Mouse (Mus musculus) midbrain, postnatal 0 days (tissue): Measurements from ENCODE around the gene Rab11fip3. TPM values are rescaled to one million over a fixed set of nuclear protein-coding genes. Genes with fewer than 3 reads are reported as not detected.

ENCODE experiments used
- ATAC-seq: fragments of 200-750 bp; cut with Nextera tagmentation; 2 replicates; pipeline ENCODE4 v1.8.0; 2017; ENCODE audit warnings: moderate number of reproducible peaks, mild to moderate bottlenecking, moderate TSS enrichment, moderate library complexity; ENCODE audit not compliant: low FRiP score
- DNase-seq: peaks from one replicate; pipeline ENCODE4 v3.0.0-alpha.2; 2015; ENCODE audit warnings: low spot score
- H3K27ac ChIP-seq: fragments of 300-500 bp; sonication (generic); 2 replicates; pipeline ENCODE4 v1.5.1; 2014; ENCODE audit warnings: low read depth, mild to moderate bottlenecking, low read length, mixed read lengths
- H3K27me3 ChIP-seq: fragments of 300-500 bp; sonication (generic); 2 replicates; pipeline ENCODE4 v1.6.1; 2014; ENCODE audit warnings: low read length, control low read depth, mixed read lengths; ENCODE audit not compliant: insufficient read depth
- H3K36me3 ChIP-seq: fragments of 300-500 bp; sonication (generic); 2 replicates; pipeline ENCODE4 v1.6.1; 2014; ENCODE audit warnings: low read length, control low read depth, mixed read lengths; ENCODE audit not compliant: insufficient read depth
- H3K4me1 ChIP-seq: fragments of 300-500 bp; sonication (generic); 2 replicates; pipeline ENCODE4 v1.6.1; 2014; ENCODE audit warnings: mild to moderate bottlenecking, control low read depth, antibody characterized with exemption, low read length, mixed read lengths; ENCODE audit not compliant: insufficient read depth
- H3K4me2 ChIP-seq: fragments of 300-500 bp; sonication (generic); 2 replicates; pipeline ENCODE4 v1.6.1; 2014; ENCODE audit warnings: low read depth, mild to moderate bottlenecking, low read length, mixed read lengths; ENCODE audit not compliant: poor library complexity, severe bottlenecking
- H3K4me3 ChIP-seq: fragments of 300-500 bp; sonication (generic); 2 replicates; pipeline ENCODE4 v1.5.1; 2014; ENCODE audit warnings: low read depth, mild to moderate bottlenecking, low read length, moderate library complexity
- H3K9ac ChIP-seq: fragments of 300-500 bp; sonication (generic); replicated peaks from 2 replicates; pipeline ENCODE4 v1.6.1; 2014; ENCODE audit warnings: mild to moderate bottlenecking, low read length, moderate library complexity, mixed read lengths; ENCODE audit not compliant: poor library complexity, severe bottlenecking
- H3K9me3 ChIP-seq: fragments of 300-500 bp; sonication (generic); 2 replicates; pipeline ENCODE4 v1.6.1; 2016; ENCODE audit warnings: low read length, control low read depth
- CTCF ChIP-seq: IDR thresholded peaks from 2 replicates; pipeline ENCODE4 v1.5.1; 2016; ENCODE audit warnings: antibody characterized with exemption, mild to moderate bottlenecking
- WGBS: fragments of 180-500 bp; shearing (Covaris S2); extraction: QIAGEN DNeasy Blood & Tissue Kit; methylation state at CpG from one replicate; pipeline ENCODE4 v1.1.7; 2014; 5-methylcytosine and 5-hydroxymethylcytosine counted together
- polyA plus RNA-seq: library from polyadenylated mRNA; unstranded; fragments of >200 nt; fragmentation: Nextera tagmentation; extraction: Ambion mirVana; gene quantifications from 2 replicates; pipeline ENCODE4 v1.2.1, GENCODE M21; 2015
- total RNA-seq: library from RNA; depleted of rRNA; stranded (reverse); fragments of >200 nt; gene quantifications from 2 replicates; pipeline ENCODE4 v1.2.3, GENCODE M21; 2014

The Rab11fip3 gene
- total and polyA plus RNA-seq, 2 experiments from 2014 or later = 18.3 to 34.7 TPM

- Histone ChIP-seq H3K36me3 (no peaks in the 10 kb centered on the region), H3K4me2 (no peak overlapping the region), H3K4me3 (no peak overlapping the region), H3K9ac (no peak overlapping the region), H3K27me3 (no peaks in the 10 kb centered on the region), H3K4me1 (peaks cover 8% of the 10 kb centered on the region), H3K9me3 (no peaks in the 10 kb centered on the region), H3K27ac (no peak overlapping the region)
- ATAC-seq = no peak
- no peak for TF ChIP-seq CTCF
- DNase-seq = no peak
- WGBS = 94% methylated on average over 5 of the region's 5 CpGs
Observed at GRCm38 (mm10) chr17:25979829-25980738, 89.3 kb downstream of the Rab11fip3 start.

- no peak overlapping the region for H3K9ac ChIP-seq
- no peak overlapping the region for H3K4me2 ChIP-seq
- H3K27ac ChIP-seq = no peak overlapping the region
- no peak overlapping the region for H3K4me3 ChIP-seq
- no peaks in the 10 kb centered on the region for H3K4me1 ChIP-seq
- no peaks in the 10 kb centered on the region for H3K27me3 ChIP-seq
- ATAC-seq (no peak), DNase-seq (no peak)
- H3K9me3 ChIP-seq = no peaks in the 10 kb centered on the region
- H3K36me3 ChIP-seq = peaks cover 9% of the 10 kb centered on the region; the same call in 1 of the 2 replicates
- no peak for TF ChIP-seq CTCF
- WGBS = 88% methylated on average over 4 of the region's 4 CpGs
Observed at GRCm38 (mm10) chr17:25970954-25971707, 98.2 kb downstream of the Rab11fip3 start.

DNA sequence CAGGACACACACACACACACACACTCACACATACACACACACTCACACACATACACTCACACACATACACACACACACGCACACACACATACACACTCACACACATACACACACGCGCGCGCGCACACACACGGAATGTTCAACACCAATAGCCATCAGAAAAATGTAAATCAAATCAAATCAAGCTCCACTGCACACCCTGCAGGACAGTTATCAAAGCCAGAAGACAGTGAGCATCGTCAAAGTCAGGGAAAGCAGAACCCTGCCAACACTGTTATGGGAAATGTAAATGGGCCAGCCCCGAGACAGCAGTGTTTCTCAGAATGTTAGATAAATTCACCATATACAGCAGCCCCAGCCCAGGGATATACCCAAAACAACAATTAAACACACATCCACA lies 98.9 kb downstream of the Rab11fip3 start:
- H3K4me3 ChIP-seq = no peak overlapping the region
- no peaks in the 10 kb centered on the region for H3K9me3 ChIP-seq
- no peak for ATAC-seq
- peaks cover 9% of the 10 kb centered on the region; the same call in 1 of the 2 replicates for H3K36me3 ChIP-seq
- no peaks in the 10 kb centered on the region for H3K4me1 ChIP-seq
- peak; percentile 62 for DNase-seq
- WGBS = 92% methylated on average over 9 of the region's 9 CpGs
- TF ChIP-seq CTCF = peak; percentile 43
- no peak overlapping the region for H3K4me2 ChIP-seq
- H3K9ac ChIP-seq = no peak overlapping the region
- H3K27ac ChIP-seq = no peak overlapping the region
- no peaks in the 10 kb centered on the region for H3K27me3 ChIP-seq

GRCm38 (mm10) chr17:25968176-25968575 lies 101.2 kb downstream of the Rab11fip3 start:
- 90% methylated on average over 1 of the region's 1 CpGs for WGBS
- no peaks in the 10 kb centered on the region for H3K4me1 ChIP-seq
- no peaks in the 10 kb centered on the region for H3K9me3 ChIP-seq
- H3K36me3 ChIP-seq = peaks cover 26% of the 10 kb centered on the region
- TF ChIP-seq CTCF = no peak
- ATAC-seq (no peak), DNase-seq (no peak)
- H3K4me3 ChIP-seq = no peak overlapping the region
- no peak overlapping the region for H3K4me2 ChIP-seq
- no peak overlapping the region for H3K9ac ChIP-seq
- no peak overlapping the region for H3K27ac ChIP-seq
- H3K27me3 ChIP-seq = no peaks in the 10 kb centered on the region

- Histone ChIP-seq H3K36me3 (peaks cover 25% of the 10 kb centered on the region), H3K9ac (no peak overlapping the region), H3K27me3 (no peaks in the 10 kb centered on the region), H3K4me2 (no peak overlapping the region), H3K4me1 (no peaks in the 10 kb centered on the region), H3K4me3 (no peak overlapping the region), H3K9me3 (no peaks in the 10 kb centered on the region), H3K27ac (no peak overlapping the region)
- ATAC-seq = no peak
- 67% methylated on average over 3 of the region's 3 CpGs for WGBS
- TF ChIP-seq CTCF = no peak
- no peak for DNase-seq
Observed at GRCm38 (mm10) chr17:25967652-25968051, 101.7 kb downstream of the Rab11fip3 start.

GRCm38 (mm10) chr17:25964271-25964670 lies 105.1 kb downstream of the Rab11fip3 start:
- H3K36me3 ChIP-seq = peaks cover 41% of the 10 kb centered on the region
- H3K9ac ChIP-seq = no peak overlapping the region
- no peaks in the 10 kb centered on the region for H3K9me3 ChIP-seq
- 88% methylated on average over 7 of the region's 7 CpGs for WGBS
- H3K27ac ChIP-seq = no peak overlapping the region
- DNase-seq (no peak), ATAC-seq (no peak)
- no peak overlapping the region for H3K4me2 ChIP-seq
- no peak for TF ChIP-seq CTCF
- no peaks in the 10 kb centered on the region for H3K4me1 ChIP-seq
- no peaks in the 10 kb centered on the region for H3K27me3 ChIP-seq
- H3K4me3 ChIP-seq = no peak overlapping the region
